Comparison of ENCODE assay signal across 8 mouse cellular contexts in genomic region chr13:29985855-29986755, GRCm38 (mm10). TPM values are rescaled to one million over a fixed set of nuclear protein-coding genes. Genes with fewer than 3 reads are reported as not detected.
DNase-seq lines count a peak whose midpoint lies in the region; ATAC-seq and TF ChIP-seq lines count a peak whose summit lies in the region.

TSS of gene E2f3 (minus strand) at chr13:29986063.

- no peaks in the 10 kb centered on the region for H3K36me3 ChIP-seq in embryonic facial prominence, embryonic 15.5 days
- no peaks in the 10 kb centered on the region for H3K36me3 ChIP-seq in limb, embryonic 14.5 days (ENCODE audit: control insufficient read depth, insufficient read depth, low read length)
- H3K36me3 ChIP-seq in midbrain, postnatal 0 days (ENCODE audit: insufficient read depth, low read length): no peaks in the 10 kb centered on the region

- no peak for TF ChIP-seq CTCF in bone marrow, adult 2 months (IDR thresholded peaks at IDR 0.05; ENCODE audit: control insufficient read depth, insufficient read depth, low read length)
- TF ChIP-seq CTCF in midbrain, postnatal 0 days (IDR thresholded peaks at IDR 0.05): no peak

- peak within 1 kb of the TSS; percentile 96 for H3K27ac ChIP-seq in bone marrow, adult 2 months (ENCODE audit: control insufficient read depth, insufficient read depth, low read depth, low read length, poor library complexity)
- H3K27ac ChIP-seq in embryonic facial prominence, embryonic 15.5 days (replicated peaks): peak within 1 kb of the TSS; percentile 98
- peak within 1 kb of the TSS; percentile 99 for H3K27ac ChIP-seq in limb, embryonic 14.5 days (replicated peaks; ENCODE audit: low read depth, low read length)
- H3K27ac ChIP-seq in midbrain, postnatal 0 days (ENCODE audit: low read depth, low read length): peak within 1 kb of the TSS; percentile 95

- peak within 1 kb of the TSS; percentile 95 for H3K4me2 ChIP-seq in embryonic facial prominence, embryonic 15.5 days (replicated peaks)
- peak within 1 kb of the TSS; percentile 91 for H3K4me2 ChIP-seq in limb, embryonic 14.5 days (replicated peaks; ENCODE audit: low read depth, low read length, severe bottlenecking)
- peak within 1 kb of the TSS; percentile 100 for H3K4me2 ChIP-seq in midbrain, postnatal 0 days (ENCODE audit: low read depth, low read length, poor library complexity, severe bottlenecking)

- ATAC-seq in embryonic facial prominence, embryonic 15.5 days (ENCODE audit: insufficient number of reproducible peaks, low FRiP score, low TSS enrichment, low read depth): peak; percentile 99
- ATAC-seq in limb, embryonic 14.5 days (ENCODE audit: low FRiP score, low read depth): peak; percentile 96
- peak; percentile 99 for ATAC-seq in midbrain, postnatal 0 days (ENCODE audit: low FRiP score)

- no peaks in the 10 kb centered on the region for H3K27me3 ChIP-seq in embryonic facial prominence, embryonic 15.5 days
- no peaks in the 10 kb centered on the region for H3K27me3 ChIP-seq in limb, embryonic 14.5 days (ENCODE audit: control insufficient read depth, insufficient read depth, low read length)
- H3K27me3 ChIP-seq in midbrain, postnatal 0 days (ENCODE audit: insufficient read depth, low read length): no peaks in the 10 kb centered on the region

- WGBS in bone marrow, adult 2 months: under 1% methylated on average over 45 of the region's 45 CpGs
- WGBS in embryonic facial prominence, embryonic 15.5 days: under 1% methylated on average over 45 of the region's 45 CpGs
- under 1% methylated on average over 45 of the region's 45 CpGs for WGBS in limb, embryonic 14.5 days
- WGBS in midbrain, postnatal 0 days: under 1% methylated on average over 45 of the region's 45 CpGs

- TF ChIP-seq POLR2A in bone marrow, adult 2 months (IDR thresholded peaks at IDR 0.05; ENCODE audit: borderline replicate concordance, control insufficient read depth, low read depth, low read length): peak; percentile 64; the same call in 1 of the 2 replicates
- peak; percentile 83; the same call in 1 of the 2 replicates for TF ChIP-seq POLR2A in limb, embryonic 14.5 days (IDR thresholded peaks at IDR 0.05; ENCODE audit: borderline replicate concordance, extremely low read depth, insufficient read depth, insufficient read length)

- H3K4me3 ChIP-seq in bone marrow, adult 2 months (replicated peaks; ENCODE audit: control insufficient read depth, low read depth, low read length): peak within 1 kb of the TSS; percentile 84
- peak within 1 kb of the TSS; percentile 91 for H3K4me3 ChIP-seq in embryonic facial prominence, embryonic 15.5 days (replicated peaks)
- peak within 1 kb of the TSS; percentile 86 for H3K4me3 ChIP-seq in limb, embryonic 14.5 days (replicated peaks; ENCODE audit: low read length)
- H3K4me3 ChIP-seq in midbrain, postnatal 0 days (ENCODE audit: low read depth, low read length): peak within 1 kb of the TSS; percentile 95

- H3K9ac ChIP-seq in embryonic facial prominence, embryonic 15.5 days: peak within 1 kb of the TSS; percentile 95
- peak within 1 kb of the TSS; percentile 95 for H3K9ac ChIP-seq in limb, embryonic 14.5 days (ENCODE audit: low read depth, low read length, severe bottlenecking)
- peak within 1 kb of the TSS; percentile 91 for H3K9ac ChIP-seq in midbrain, postnatal 0 days (replicated peaks; ENCODE audit: low read length, poor library complexity, severe bottlenecking)

- peak; percentile 100 for DNase-seq in 416B (ENCODE audit: low read depth)
- DNase-seq in heart, adult 8-10 months (ENCODE audit: low spot score): peak; percentile 100
- DNase-seq in kidney, adult 9 months: peak; percentile 100
- peak; percentile 100 for DNase-seq in limb, embryonic 14.5 days (ENCODE audit: low spot score)
- DNase-seq in midbrain, postnatal 0 days (ENCODE audit: low spot score): peak; percentile 100
- DNase-seq in spleen, postnatal 14 days (ENCODE audit: low spot score in 2 of 2): peak; percentile 93 to 94

- H3K9me3 ChIP-seq in embryonic facial prominence, embryonic 15.5 days (replicated peaks): no peaks in the 10 kb centered on the region
- H3K9me3 ChIP-seq in limb, embryonic 14.5 days (ENCODE audit: control insufficient read depth, low read length): no peaks in the 10 kb centered on the region
- no peaks in the 10 kb centered on the region for H3K9me3 ChIP-seq in midbrain, postnatal 0 days (ENCODE audit: low read length)

- H3K4me1 ChIP-seq in bone marrow, adult 2 months (ENCODE audit: control insufficient read depth, insufficient read depth, low read length): peaks cover 2% of the 10 kb centered on the region; the same call in 1 of the 2 replicates
- H3K4me1 ChIP-seq in embryonic facial prominence, embryonic 15.5 days: peaks cover 11% of the 10 kb centered on the region
- H3K4me1 ChIP-seq in limb, embryonic 14.5 days (ENCODE audit: control insufficient read depth, insufficient read depth, low read length): peaks cover 7% of the 10 kb centered on the region; the same call in 1 of the 2 replicates
- no peaks in the 10 kb centered on the region for H3K4me1 ChIP-seq in midbrain, postnatal 0 days (ENCODE audit: insufficient read depth, low read length)

RNA-seq across cellular contexts. Expression of gene E2f3, which starts in this region (rescaled TPM):
- 8.4 and 11.1 TPM in 2 replicates for polyA plus RNA-seq in bone marrow, adult 2 months (2011; ENCODE audit: insufficient read depth, insufficient read length, low replicate concordance, missing spikeins)
- polyA plus RNA-seq in embryonic facial prominence, embryonic 15.5 days (2015; fragmentation: Nextera tagmentation; extraction: Ambion mirVana): 9.7 and 10.1 TPM in 2 replicates
- 1 to 10 TPM; 4.8 to 8.6 (median 6.5) TPM for total RNA-seq in heart, adult 8-10 months (2022)
- polyA plus RNA-seq in limb, embryonic 14.5 days (2012; rRNA removed): 23.6 and 23.8 TPM in 2 replicates
- polyA plus RNA-seq in limb, embryonic 14.5 days (2014; fragmentation: Nextera tagmentation; extraction: Ambion mirVana): 10.2 and 11.1 TPM in 2 replicates
- 8.7 and 9.2 TPM in 2 replicates for total RNA-seq in midbrain, postnatal 0 days (2014; rRNA removed)
- 2.9 and 3.3 TPM in 2 replicates for polyA plus RNA-seq in midbrain, postnatal 0 days (2015; fragmentation: Nextera tagmentation; extraction: Ambion mirVana)

Comparison
In these comparisons a context has a peak if more than half of its experiments do, and no peak if none do; other contexts are left out.
1. Peak in every context shown above with its lines: DNase-seq, ATAC-seq, H3K4me3 ChIP-seq and H3K27ac ChIP-seq.